In genomic region chr10:93421716-93422380, GRCm38 (mm10) we compare ENCODE assay signal across 9 mouse cellular contexts. TPM values are rescaled to one million over a fixed set of nuclear protein-coding genes. Genes with fewer than 3 reads are reported as not detected.
DNase-seq lines count a peak whose midpoint lies in the region; ATAC-seq and TF ChIP-seq lines count a peak whose summit lies in the region.
"Had no signal": no experiment of that assay in that cellular context is flagged by ENCODE, and none has a peak within 500 bp of the region (broad histone marks: within the 10 kb centered on the region; RNA-seq: fewer than 3 reads in every experiment).

No protein-coding gene starts in this region.

- no peak overlapping the region for H3K27ac ChIP-seq in spleen, adult 2 months (ENCODE audit: insufficient read depth, low read length)
- H3K27ac ChIP-seq in liver, embryonic 15.5 days (replicated peaks) = no peak overlapping the region
- no peak overlapping the region for H3K27ac ChIP-seq in small intestine, adult 2 months (ENCODE audit: insufficient read depth, low read depth, low read length)

- H3K4me1 ChIP-seq in spleen, adult 2 months (ENCODE audit: control insufficient read depth, insufficient read depth, insufficient read length) = peaks cover 14% of the 10 kb centered on the region; the same call in 1 of the 2 replicates
- H3K4me1 ChIP-seq in liver, embryonic 15.5 days (replicated peaks) = peaks cover 10% of the 10 kb centered on the region
- no peaks in the 10 kb centered on the region; the same call in 1 of the 2 replicates for H3K4me1 ChIP-seq in small intestine, adult 2 months (ENCODE audit: control insufficient read depth, insufficient read depth, insufficient read length, low read length)

- no peaks in the 10 kb centered on the region for H3K9me3 ChIP-seq in liver, embryonic 15.5 days (replicated peaks)

- no peak overlapping the region for H3K4me3 ChIP-seq in spleen, adult 2 months (ENCODE audit: extremely low read depth, insufficient read depth, insufficient read length)
- no peak overlapping the region for H3K4me3 ChIP-seq in liver, embryonic 15.5 days (replicated peaks)
- no peak overlapping the region for H3K4me3 ChIP-seq in small intestine, adult 2 months (ENCODE audit: low read depth, low read length)

- H3K36me3 ChIP-seq in spleen, adult 2 months (ENCODE audit: control insufficient read depth, insufficient read depth, low read length) = no peaks in the 10 kb centered on the region
- no peaks in the 10 kb centered on the region for H3K36me3 ChIP-seq in liver, embryonic 15.5 days (replicated peaks)
- no peaks in the 10 kb centered on the region for H3K36me3 ChIP-seq in small intestine, adult 2 months (ENCODE audit: control insufficient read depth, insufficient read depth, low read length)

- H3K4me2 ChIP-seq in liver, embryonic 15.5 days = no peak overlapping the region

- 86% methylated on average over 12 of the region's 12 CpGs for WGBS in spleen, adult 2 months
- 63% methylated on average over 12 of the region's 12 CpGs for WGBS in liver, embryonic 15.5 days (ENCODE audit: insufficient replicate concordance)
- WGBS in small intestine, adult 2 months = 70% methylated on average over 12 of the region's 12 CpGs

- no peak overlapping the region for H3K9ac ChIP-seq in liver, embryonic 15.5 days

- peak; percentile 20; the same call in 1 of the 2 replicates for ATAC-seq in liver, embryonic 15.5 days (ENCODE audit: insufficient read depth)

- TF ChIP-seq POLR2A in spleen, adult 2 months (IDR thresholded peaks at IDR 0.05; ENCODE audit: low read depth, low read length) = no peak
- no peak for TF ChIP-seq POLR2A in small intestine, adult 2 months (IDR thresholded peaks at IDR 0.05; ENCODE audit: low read depth, low read length)

- H3K27me3 ChIP-seq in spleen, adult 2 months (ENCODE audit: control insufficient read depth, insufficient read depth, low read length) = no peaks in the 10 kb centered on the region
- H3K27me3 ChIP-seq in liver, embryonic 15.5 days = no peaks in the 10 kb centered on the region
- no peaks in the 10 kb centered on the region for H3K27me3 ChIP-seq in small intestine, adult 2 months (ENCODE audit: control insufficient read depth, insufficient read depth, low read length)

- 0 out of 2 replicates have a peak, but pooled peaks have one; percentile 11 for TF ChIP-seq CTCF in spleen, adult 2 months (IDR thresholded peaks at IDR 0.05; ENCODE audit: extremely low read depth, insufficient read depth, insufficient read length, insufficient replicate concordance)
- peak; percentile 37; the same call in 1 of the 2 replicates for TF ChIP-seq CTCF in small intestine, adult 2 months (IDR thresholded peaks at IDR 0.05; ENCODE audit: extremely low read depth, insufficient read length, insufficient replicate concordance, low read depth, low read length)

- DNase-seq in spleen, adult 2 months (ENCODE audit: low read depth in 1 of 2, low spot score in 2 of 2) = no peak
- no peak for DNase-seq in spleen, adult 12 weeks (ENCODE audit: low spot score)
- DNase-seq in NIH3T3 (ENCODE audit: low read depth) = peak; percentile 86
- no peak for DNase-seq in cerebellum, postnatal 25 days
- DNase-seq in spleen, postnatal 4 days (ENCODE audit: low spot score in 2 of 2) = no peak
- no peak for DNase-seq in gastrocnemius, adult 8-10 months (ENCODE audit: low spot score in 2 of 2)
- DNase-seq: kidney, postnatal 36 days had no signal

RNA-seq across cellular contexts. Expression of gene Lta4h, which starts 31.4 kb away (rescaled TPM):
- polyA plus RNA-seq in spleen, adult 2 months (2012; rRNA removed) = 73.8 and 102 TPM in 2 replicates
- 77.2 and 81.6 TPM in 2 replicates for polyA plus RNA-seq in liver, embryonic 15.5 days (2015; fragmentation: Nextera tagmentation; extraction: Ambion mirVana)
- polyA plus RNA-seq in small intestine, adult 2 months (2012; rRNA removed) = 52.5 and 327 TPM in 2 replicates
- total RNA-seq in gastrocnemius, adult 8-10 months (2022) = 10 to 100 TPM; 22.4 to 27.2 (median 26.6) TPM
